Mouse (Mus musculus) lung, adult 2 months (tissue): ENCODE measurements at regions not wholly inside any gene's neighbourhood (a gene's known extent, or its start where the extent isn't known, plus 50 kb on each side); places are given as distances from the start of the nearest gene placed in this dataset.

Source experiments
- CTCF ChIP-seq: fragments of 200-500 bp; IDR thresholded peaks from 2 replicates; pipeline ENCODE4 v1.5.1; 2011; ENCODE audit warnings: mild to moderate bottlenecking, low read length, control low read depth; ENCODE audit not compliant: insufficient read depth
- POLR2A ChIP-seq: fragments of 200-500 bp; IDR thresholded peaks from 2 replicates; pipeline ENCODE4 v1.6.1; 2011; ENCODE audit warnings: low read depth, mild to moderate bottlenecking, control low read depth, low read length, borderline replicate concordance; ENCODE audit errors: extremely low read depth

GRCm38 (mm10) chr9:47412786-47413185, 117.2 kb upstream of the Cadm1 start:
- no peak for TF ChIP-seq CTCF
- TF ChIP-seq POLR2A: no peak
